Mouse (Mus musculus): ENCODE measurements around the gene Ccnf.

Gene Ccnf

DNA sequence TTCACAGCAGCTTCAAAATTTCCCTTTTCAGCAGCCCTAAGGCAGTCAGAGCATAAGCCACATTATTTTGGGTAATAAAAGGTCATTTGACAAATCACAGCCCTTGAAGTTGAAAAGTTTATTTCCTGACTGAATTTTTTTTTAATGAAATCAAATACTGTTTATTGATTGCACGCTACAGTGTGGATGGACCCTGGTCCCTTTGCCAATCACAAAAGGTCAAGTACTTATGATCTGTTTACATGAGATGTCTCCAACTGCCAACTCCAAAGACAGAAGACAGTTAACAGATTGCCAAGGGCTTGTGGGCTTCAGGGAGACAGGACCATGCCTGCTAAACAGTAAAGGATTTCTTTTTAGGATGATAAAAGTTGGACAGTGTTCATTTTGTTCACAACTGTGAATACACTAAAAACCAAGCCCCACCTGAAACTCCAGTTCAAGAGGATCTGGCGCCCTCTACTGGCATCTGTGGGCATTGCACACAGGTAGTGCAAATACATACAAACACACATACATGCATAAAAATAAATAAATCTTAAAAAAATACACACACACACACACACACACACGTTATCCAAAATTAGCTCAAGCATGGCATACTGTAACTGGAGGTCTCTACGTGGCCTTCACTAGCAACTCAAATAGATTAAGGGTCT is 7.8 kb downstream of the Ccnf start:
- ChIA-PET CTCF (interaction anchor here in 3 of 4 experiments (0.6 to 1.2 kb wide), 7 partner anchors 9 to 233 kb away, joined by 3 to 5 read pairs (median 4); no protein-coding TSS in a partner anchor), POLR2A (interaction anchor here in 3 of 4 experiments (0.6 to 17.7 kb wide), 18 partner anchors 8 to 207 kb away, joined by 3 to 211 read pairs (median 4); partner anchors contain the start of genes Ccnf (in 2 of the 3), Atp6v0c (in 1 of the 3), Tbc1d24 (in 1 of the 3) and Tedc2 (in 1 of the 3))

- CTCF ChIA-PET, result interaction anchor here in 2 of 4 experiments (0.5 to 2.0 kb wide), 3 partner anchors 12 to 58 kb away, joined by 3 to 8 read pairs (median 5); no protein-coding TSS in a partner anchor
- POLR2A ChIA-PET, result interaction anchor here (0.5 to 17.7 kb wide), 30 partner anchors 8 to 192 kb away, joined by 3 to 211 read pairs (median 5); partner anchors contain the start of genes Ccnf (in 3 of the 4), Tedc2 (in 2 of the 4), Amdhd2 (in 1 of the 4) and Atp6v0c (in 1 of the 4)
These were observed 14.4 kb downstream of the Ccnf start for GRCm38 (mm10) chr17:24236921-24237320.

GRCm38 (mm10) chr17:24236479-24236878 is 14.8 kb downstream of the Ccnf start:
- ChIA-PET CTCF (interaction anchor here in 3 of 4 experiments (0.5 to 2.0 kb wide), 4 partner anchors 12 to 179 kb away, joined by 3 to 8 read pairs (median 4); no protein-coding TSS in a partner anchor), POLR2A (interaction anchor here (0.5 to 17.7 kb wide), 29 partner anchors 8 to 346 kb away, joined by 3 to 211 read pairs (median 5); partner anchors contain the start of genes Ccnf (in 3 of the 4), Tedc2 (in 2 of the 4), Amdhd2 (in 1 of the 4) and Atp6v0c (in 1 of the 4))

- CTCF ChIA-PET, result interaction anchor here in 3 of 4 experiments (0.5 to 0.6 kb wide), 3 partner anchors 24 to 205 kb away, joined by 3 to 7 read pairs (median 4); no protein-coding TSS in a partner anchor
These were observed 23.3 kb downstream of the Ccnf start for GRCm38 (mm10) chr17:24227941-24228340.

GRCm38 (mm10) chr17:24226721-24227120 is 24.6 kb downstream of the Ccnf start:
- CTCF ChIA-PET, result interaction anchor here in 1 of 4 experiments (0.6 kb wide), 1 partner anchor 220 kb away, joined by 3 read pairs; no protein-coding TSS in a partner anchor
- POLR2A ChIA-PET, result interaction anchor here in 2 of 4 experiments (0.9 to 12.4 kb wide), 7 partner anchors 10 to 57 kb away, joined by 4 to 342 read pairs (median 32); partner anchors contain the start of genes Ccnf (in 2 of the 2), Atp6v0c (in 1 of the 2), Ntn3 (in 1 of the 2) and Tbc1d24 (in 1 of the 2)

More at GRCm38 (mm10) chr17:24227941-24228340, 23.3 kb downstream of the Ccnf start:
- POLR2A ChIA-PET, result interaction anchor here in 2 of 4 experiments (0.6 to 17.7 kb wide), 20 partner anchors 5 to 199 kb away, joined by 3 to 211 read pairs (median 4); partner anchors contain the start of genes Amdhd2 (in 2 of the 2), Ccnf (in 2 of the 2) and Tedc2 (in 1 of the 2)

DNA sequence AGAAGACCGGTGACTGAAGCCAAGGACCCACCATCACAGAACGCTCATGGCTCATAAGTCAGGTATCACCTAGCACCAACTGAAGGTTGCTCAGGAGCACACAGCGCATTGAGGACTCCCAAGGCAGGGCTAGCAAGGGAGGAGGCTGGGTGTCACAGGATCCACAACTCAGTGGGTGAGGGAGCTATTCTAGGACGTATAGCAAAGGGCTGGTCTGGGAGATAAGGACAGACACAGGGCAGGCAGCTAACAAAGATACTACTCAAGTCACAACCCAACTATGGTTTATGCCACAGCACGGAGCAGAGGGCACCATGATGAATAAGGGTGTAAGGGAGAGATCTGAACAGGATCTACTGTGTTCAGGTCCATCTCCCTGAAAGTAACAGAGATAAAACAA is 25.4 kb downstream of the Ccnf start:
- CTCF ChIA-PET, result interaction anchor here in 1 of 4 experiments (1.2 kb wide), 1 partner anchor 53 kb away, joined by 4 read pairs; no protein-coding TSS in a partner anchor
- POLR2A ChIA-PET, result interaction anchor here in 3 of 4 experiments (0.5 to 12.4 kb wide), 14 partner anchors 11 to 302 kb away, joined by 3 to 342 read pairs (median 4); partner anchors contain the start of genes Atp6v0c (in 2 of the 3), Ccnf (in 2 of the 3), Ntn3 (in 1 of the 3) and Tbc1d24 (in 1 of the 3)

DNA sequence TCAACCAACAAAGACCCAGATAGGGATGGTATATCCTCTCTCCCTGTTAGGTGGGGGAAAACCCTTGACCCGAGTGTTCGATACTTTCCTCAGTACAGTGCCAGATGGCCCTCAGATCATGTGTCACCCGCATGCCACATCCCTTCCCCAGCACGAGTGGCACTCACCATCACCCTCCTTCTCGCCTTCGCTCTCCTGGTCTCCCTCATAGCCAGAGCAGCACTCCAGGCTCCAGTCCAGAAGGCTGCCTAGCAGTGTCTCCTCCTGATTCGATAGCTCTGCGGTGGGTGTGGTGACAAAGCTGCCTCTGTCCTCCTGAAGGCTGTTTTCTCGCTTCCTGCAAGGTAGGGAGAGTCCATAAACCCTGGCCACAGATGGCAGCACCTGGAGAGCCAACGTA is 26.5 kb downstream of the Ccnf start:
- CTCF ChIA-PET, result interaction anchor here in 1 of 4 experiments (1.2 kb wide), 1 partner anchor 51 kb away, joined by 4 read pairs; no protein-coding TSS in a partner anchor

GRCm38 (mm10) chr17:24223513-24223912 is 27.8 kb downstream of the Ccnf start:
- CTCF ChIA-PET, result interaction anchor here in 3 of 4 experiments (0.7 to 1.7 kb wide), 3 partner anchors 17 to 50 kb away, joined by 3 to 4 read pairs (median 3); no protein-coding TSS in a partner anchor
- POLR2A ChIA-PET, result interaction anchor here (0.7 to 12.4 kb wide), 27 partner anchors 8 to 304 kb away, joined by 3 to 342 read pairs (median 7); partner anchors contain the start of genes Ccnf (in 3 of the 4), Ntn3 (in 3 of the 4), Amdhd2 (in 2 of the 4) and Atp6v0c (in 1 of the 4)

More for the DNA sequence above, 26.5 kb downstream of the Ccnf start:
- POLR2A ChIA-PET, result interaction anchor here in 3 of 4 experiments (0.6 to 12.4 kb wide), 15 partner anchors 8 to 203 kb away, joined by 3 to 342 read pairs (median 32); partner anchors contain the start of genes Ccnf (in 3 of the 3), Ntn3 (in 2 of the 3), Amdhd2 (in 1 of the 3) and Atp6v0c (in 1 of the 3)

GRCm38 (mm10) chr17:24222653-24223052 is 28.6 kb downstream of the Ccnf start:
- ChIA-PET POLR2A (interaction anchor here in 3 of 4 experiments (0.7 to 12.4 kb wide), 19 partner anchors 9 to 194 kb away, joined by 3 to 342 read pairs (median 12); partner anchors contain the start of genes Ccnf (in 3 of the 3), Ntn3 (in 3 of the 3), Amdhd2 (in 1 of the 3) and Atp6v0c (in 1 of the 3)), CTCF (interaction anchor here in 2 of 4 experiments (0.7 to 1.7 kb wide), 2 partner anchors 16 to 26 kb away, joined by 3 to 4 read pairs; no protein-coding TSS in a partner anchor)

GRCm38 (mm10) chr17:24220435-24221411 is 30.6 kb downstream of the Ccnf start, which contains the start of gene Tedc2:
Tedc2 (minus strand) TSS chr17:24220851.
- ChIA-PET CTCF (interaction anchor here (0.5 to 1.5 kb wide), 12 partner anchors 9 to 269 kb away, joined by 3 to 7 read pairs (median 4); partner anchors contain the start of genes Ccnf (in 2 of the 4) and Atp6v0c (in 1 of the 4)), POLR2A (interaction anchor here (0.5 to 12.4 kb wide), 77 partner anchors 8 to 1028 kb away, joined by 3 to 342 read pairs (median 4); partner anchors contain the start of genes Amdhd2 (in 4 of the 4), Ccnf (in 3 of the 4), Atp6v0c (in 2 of the 4) and Ntn3 (in 2 of the 4))

GRCm38 (mm10) chr17:24216836-24217235 is 34.4 kb downstream of the Ccnf start:
- POLR2A ChIA-PET, result interaction anchor here in 3 of 4 experiments (0.6 to 12.4 kb wide), 17 partner anchors 9 to 311 kb away, joined by 3 to 342 read pairs (median 4); partner anchors contain the start of genes Ntn3 (in 2 of the 3), Tbc1d24 (in 2 of the 3), Amdhd2 (in 1 of the 3) and Ccnf (in 1 of the 3)
- CTCF ChIA-PET, result interaction anchor here in 3 of 4 experiments (0.5 to 0.6 kb wide), 3 partner anchors 27 to 65 kb away, joined by 3 read pairs; partner anchors contain the start of gene Ccnf (in 1 of the 3)

DNA sequence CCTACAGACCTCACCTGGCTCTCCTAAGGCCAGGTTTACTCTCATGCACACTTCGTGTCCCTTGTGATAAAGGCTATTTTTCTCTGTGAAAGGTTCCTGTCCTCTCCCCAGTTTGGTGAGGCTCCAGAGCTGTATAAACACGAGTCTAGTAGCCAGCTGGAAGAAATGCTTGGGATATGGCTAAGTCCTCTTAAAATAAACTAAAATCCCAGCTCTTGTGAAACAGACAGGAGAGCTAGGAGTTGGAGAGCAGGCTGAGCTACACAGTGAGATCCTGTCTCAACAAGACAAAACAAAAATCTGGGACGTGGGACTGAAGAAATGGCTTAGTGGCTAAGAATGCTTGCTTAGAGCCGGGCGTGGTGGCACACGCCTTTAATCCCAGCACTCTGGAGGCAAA is 38.1 kb downstream of the Ccnf start:
- POLR2A ChIA-PET, result interaction anchor here in 2 of 4 experiments (0.9 to 18.4 kb wide), 10 partner anchors 8 to 405 kb away, joined by 3 to 342 read pairs (median 14); partner anchors contain the start of genes Atp6v0c (in 2 of the 2), Ccnf (in 2 of the 2), Amdhd2 (in 1 of the 2) and Tedc2 (in 1 of the 2)

DNA sequence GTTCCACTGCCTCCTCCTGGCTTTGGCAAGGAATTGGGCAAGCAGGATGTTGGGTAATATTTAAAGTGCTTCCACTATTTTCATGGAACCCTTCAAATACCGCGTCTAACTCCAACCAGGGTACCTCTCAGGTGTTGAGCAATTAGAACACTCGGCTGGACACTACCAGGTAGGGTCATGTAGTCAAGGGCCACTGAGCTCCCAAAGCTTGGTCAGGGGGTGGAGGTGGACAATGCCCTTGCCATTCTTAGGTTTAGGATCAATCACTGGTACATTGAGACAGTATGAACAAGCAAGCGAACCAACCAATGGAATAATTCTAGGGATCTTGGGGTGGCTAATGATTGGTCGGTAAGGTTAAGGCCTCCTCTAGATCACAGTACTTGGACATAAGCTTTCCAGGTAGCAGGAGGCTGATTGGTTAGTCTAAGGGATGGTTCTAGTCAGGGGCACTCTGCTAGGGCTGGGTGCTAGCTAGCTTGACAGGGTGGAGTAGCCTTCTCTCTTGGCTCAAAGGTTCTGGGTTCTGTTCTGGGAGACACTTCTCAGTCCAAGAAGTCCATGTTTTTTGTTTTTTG is 38.8 kb downstream of the Ccnf start:
- CTCF ChIA-PET, result interaction anchor here in 3 of 4 experiments (0.5 to 1.6 kb wide), 3 partner anchors 19 to 225 kb away, joined by 3 to 6 read pairs (median 4); no protein-coding TSS in a partner anchor
- POLR2A ChIA-PET, result interaction anchor here in 3 of 4 experiments (0.6 to 18.4 kb wide), 19 partner anchors 8 to 406 kb away, joined by 3 to 342 read pairs (median 9); partner anchors contain the start of genes Ccnf (in 3 of the 3), Tedc2 (in 2 of the 3), Amdhd2 (in 1 of the 3) and Atp6v0c (in 1 of the 3)

More for the DNA sequence above, 38.1 kb downstream of the Ccnf start:
- CTCF ChIA-PET, result interaction anchor here in 2 of 4 experiments (0.5 to 1.6 kb wide), 3 partner anchors 19 to 224 kb away, joined by 3 to 4 read pairs (median 4); no protein-coding TSS in a partner anchor

DNA sequence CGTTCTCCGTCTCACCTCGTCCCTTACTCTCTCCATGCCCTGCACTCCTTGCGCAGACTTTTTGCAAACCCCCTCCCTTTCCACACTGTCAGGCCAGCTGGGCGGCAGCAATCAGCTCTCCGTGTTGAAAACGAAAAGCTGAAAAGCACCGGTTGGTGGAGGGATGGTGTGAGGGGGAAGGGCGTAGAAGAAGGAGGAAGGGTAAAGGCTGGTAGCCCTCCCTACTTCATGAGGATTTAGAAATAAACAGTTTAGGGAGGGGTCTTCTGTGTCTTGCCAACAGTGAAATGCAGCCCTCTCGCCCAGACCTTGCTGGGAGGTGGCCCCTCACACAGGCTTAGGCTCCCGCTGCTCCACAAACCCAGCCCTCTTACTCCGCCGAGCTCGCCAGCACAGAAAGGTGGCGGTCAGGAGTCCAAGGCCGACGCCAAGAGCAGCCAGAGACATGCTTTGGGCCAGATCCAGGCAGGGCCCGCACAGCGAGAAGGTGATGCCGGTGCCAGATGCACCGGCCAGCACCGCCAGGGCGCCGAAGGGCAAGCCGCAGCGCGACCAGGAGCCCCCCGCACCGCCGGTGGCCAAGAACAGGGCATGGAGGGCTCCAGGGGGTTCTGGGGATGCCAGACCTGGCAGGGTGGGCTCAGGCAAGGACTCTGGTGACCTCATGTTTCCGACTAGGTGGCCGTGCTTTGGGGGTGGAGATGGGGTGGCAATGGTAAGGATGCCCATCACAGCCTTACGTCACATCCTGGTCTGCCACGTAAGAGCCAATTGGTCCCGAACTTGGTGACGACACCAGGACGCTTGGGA is 39.4 kb downstream of the Ccnf start:
- POLR2A ChIA-PET, result interaction anchor here in 3 of 4 experiments (0.6 to 18.4 kb wide), 28 partner anchors 8 to 316 kb away, joined by 3 to 342 read pairs (median 6); partner anchors contain the start of genes Ccnf (in 3 of the 3), Tedc2 (in 3 of the 3), Atp6v0c (in 2 of the 3) and Amdhd2 (in 1 of the 3)
- CTCF ChIA-PET, result interaction anchor here in 3 of 4 experiments (0.5 to 1.6 kb wide), 4 partner anchors 9 to 164 kb away, joined by 4 to 7 read pairs (median 4); partner anchors contain the start of gene Tedc2 (in 1 of the 3)

Measured in embryonic stem cell, embryonic (primary cell).